Mouse (Mus musculus) thymus, postnatal 14 days (tissue): ENCODE data around the gene Atxn7l2.
"Not testable (repeated sequence)": the region's sequence is repeated elsewhere in the genome, so short reads cannot be mapped to it uniquely, and the experiment has no call there.

Source experiments
- DNase-seq: peaks from one replicate; pipeline ENCODE4 v3.0.0; 2021

Atxn7l2 gene

GRCm38 (mm10) chr3:108210771-108211139 lies at the start of gene Atxn7l2:
Gene Atxn7l2, minus strand, starts transcription at chr3:108210934.
- DNase-seq = peak; percentile 80

GRCm38 (mm10) chr3:108259319-108259718 lies 48.6 kb upstream of the Atxn7l2 start:
- DNase-seq = no peak

- no peak for DNase-seq
Measured at GRCm38 (mm10) chr3:108257831-108258500, 47.2 kb upstream of the Atxn7l2 start.

- peak; percentile 95 for DNase-seq
Measured at GRCm38 (mm10) chr3:108256719-108257637, 46.2 kb upstream of the Atxn7l2 start, which contains the start of gene Psma5. Gene Psma5, plus strand, starts transcription at chr3:108256926.

- no peak for DNase-seq
Measured at GRCm38 (mm10) chr3:108246857-108247256, 36.1 kb upstream of the Atxn7l2 start.

- DNase-seq = no peak
Measured at GRCm38 (mm10) chr3:108241243-108241839, 30.6 kb upstream of the Atxn7l2 start.

- not testable (repeated sequence) for DNase-seq
Measured at GRCm38 (mm10) chr3:108237474-108238102, 26.9 kb upstream of the Atxn7l2 start.

GRCm38 (mm10) chr3:108231646-108232045 lies 20.9 kb upstream of the Atxn7l2 start:
- no peak for DNase-seq

- DNase-seq = no peak
Measured at GRCm38 (mm10) chr3:108227521-108227920, 16.8 kb upstream of the Atxn7l2 start.

- peak; percentile 28 for DNase-seq
Measured at GRCm38 (mm10) chr3:108226558-108227350, 16.0 kb upstream of the Atxn7l2 start, which contains the start of gene Sypl2. Gene Sypl2, minus strand, starts transcription at chr3:108226648.

GRCm38 (mm10) chr3:108225711-108226557 lies 15.2 kb upstream of the Atxn7l2 start:
- peak; percentile 8 for DNase-seq

- no peak for DNase-seq
Measured at GRCm38 (mm10) chr3:108220661-108221060, 9.9 kb upstream of the Atxn7l2 start.

- DNase-seq = no peak
Measured at GRCm38 (mm10) chr3:108214734-108215133, 4.0 kb upstream of the Atxn7l2 start.

- no peak for DNase-seq
Measured at GRCm38 (mm10) chr3:108212406-108212805, 1.7 kb upstream of the Atxn7l2 start.

- DNase-seq = no peak
Measured at GRCm38 (mm10) chr3:108211845-108212244, 1.1 kb upstream of the Atxn7l2 start.

- peak; percentile 93 for DNase-seq
Measured at GRCm38 (mm10) chr3:108209946-108210770, 576 bp downstream of the Atxn7l2 start.

GRCm38 (mm10) chr3:108209536-108209935 lies 1.2 kb downstream of the Atxn7l2 start:
- DNase-seq = no peak

- no peak for DNase-seq
Measured at GRCm38 (mm10) chr3:108209001-108209400, 1.7 kb downstream of the Atxn7l2 start.

- DNase-seq = no peak
Measured at GRCm38 (mm10) chr3:108206731-108207375, 3.9 kb downstream of the Atxn7l2 start.

GRCm38 (mm10) chr3:108205601-108206000 lies 5.1 kb downstream of the Atxn7l2 start:
- DNase-seq = no peak
